Mouse (Mus musculus) liver, embryonic 18 days (tissue): ENCODE results near the gene Bmp6. TPM values are rescaled to one million over a fixed set of nuclear protein-coding genes. Genes with fewer than 3 reads are reported as not detected.

Experiments
- polyA plus RNA-seq: library from polyadenylated mRNA; depleted of rRNA; stranded (reverse); fragments of >200 nt; gene quantifications from 2 replicates; pipeline ENCODE4 v1.2.3, GENCODE M21; 2012; rRNA removed

Gene Bmp6
- polyA plus RNA-seq: 0.57 and 0.66 TPM in 2 replicates

DNA sequence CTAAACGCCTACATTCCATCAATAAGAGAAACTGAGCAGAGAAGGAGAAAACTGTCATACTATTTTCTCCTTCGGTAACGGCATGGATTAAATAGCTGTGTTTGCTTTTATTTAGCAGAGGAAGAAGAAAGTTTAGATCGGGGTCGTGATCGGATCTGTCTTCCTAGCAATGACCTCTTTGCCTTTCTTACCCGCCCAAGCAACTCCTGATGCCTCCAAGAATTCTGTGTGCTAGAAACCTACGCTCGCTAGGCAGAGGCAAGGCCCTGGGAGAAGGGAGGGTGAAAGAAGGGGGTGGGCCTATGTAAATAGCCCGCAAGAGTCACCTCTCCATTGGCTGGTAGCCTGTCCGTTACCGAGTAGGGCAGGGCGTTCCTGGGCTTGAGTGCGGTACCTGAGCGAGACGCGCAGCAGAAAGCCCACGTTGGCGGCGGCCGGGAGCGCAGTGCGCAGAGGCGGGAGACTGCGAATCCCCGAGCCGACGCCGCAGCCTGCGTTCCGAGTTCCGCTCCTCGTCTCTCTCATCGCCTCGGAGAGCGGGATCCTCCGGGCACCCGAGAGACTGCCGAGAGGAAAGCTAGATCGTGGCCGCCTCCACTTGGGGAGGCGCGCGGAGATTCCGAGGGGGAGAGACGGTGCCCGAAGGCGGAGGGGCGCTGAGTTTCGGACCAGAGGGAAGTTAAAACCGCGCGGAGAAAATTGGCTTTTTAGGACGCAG lies at the start of gene Bmp6:
TSS of gene Bmp6 (plus strand) at position 395 of the 718 bp plus-strand sequence.

DNA sequence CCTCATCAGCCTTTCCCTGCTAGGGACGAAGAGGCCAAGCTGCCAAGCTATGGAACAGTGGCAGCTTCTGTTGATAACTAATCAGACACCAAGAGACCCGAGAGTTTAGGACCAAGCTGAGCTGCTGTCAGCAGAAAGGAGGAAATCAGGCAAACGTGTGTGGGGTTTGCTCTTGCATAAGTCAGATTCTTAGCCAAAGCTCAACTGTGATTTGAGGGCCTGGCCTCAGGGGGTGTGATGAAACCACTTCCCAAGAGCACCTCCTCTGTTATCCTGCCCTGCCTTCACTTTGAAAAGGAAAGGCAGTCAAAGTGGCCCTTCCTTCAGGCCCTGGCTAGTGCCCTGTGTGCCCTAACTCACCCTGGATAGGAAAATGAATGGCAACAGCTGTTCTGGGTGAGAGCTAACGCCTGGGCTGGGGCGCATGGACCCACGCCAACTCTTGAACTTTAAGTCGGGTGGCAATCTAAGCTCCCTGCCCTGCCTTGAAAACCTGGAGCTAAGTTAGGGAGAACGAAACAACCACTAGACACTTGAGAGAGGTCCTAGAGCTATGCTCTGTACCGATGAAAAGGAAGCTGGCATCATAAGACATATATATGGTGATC lies 183.9 kb downstream of the Bmp6 start, which contains the start of gene Txndc5:
TSS of gene Txndc5 (minus strand) at position 138 of the 608 bp plus-strand sequence.

Other genes with a start within 250 kb of the Bmp6 start
- gene Dsp, start 193.8 kb upstream of the Bmp6 start, polyA plus RNA-seq: 3.2 and 4.2 TPM in 2 replicates
- 12.3 and 13.2 TPM in 2 replicates for gene Snrnp48, start 140.2 kb upstream of the Bmp6 start, polyA plus RNA-seq
- 66.0 and 72.2 TPM in 2 replicates for gene Txndc5, start 183.7 kb downstream of the Bmp6 start, polyA plus RNA-seq